Mouse (Mus musculus) embryonic facial prominence, embryonic 14.5 days (tissue): ENCODE measurements around the gene Tcerg1l. TPM values are rescaled to one million over a fixed set of nuclear protein-coding genes. Genes with fewer than 3 reads are reported as not detected.

Source experiments
- ATAC-seq: fragments of 200-750 bp; cut with Nextera tagmentation; 2 replicates; pipeline ENCODE4 v1.8.0; 2017; ENCODE audit warnings: low read depth, moderate number of reproducible peaks, moderate TSS enrichment
- DNase-seq: peaks from one replicate; pipeline ENCODE4 v3.0.0-alpha.2; 2015; ENCODE audit warnings: low spot score
- H3K27ac ChIP-seq: fragments of 300-500 bp; sonication (generic); replicated peaks from 2 replicates; pipeline ENCODE4 v1.5.1; 2014; ENCODE audit warnings: low read depth, mild to moderate bottlenecking, low read length, moderate library complexity
- H3K27me3 ChIP-seq: fragments of 300-500 bp; sonication (generic); replicated peaks from 2 replicates; pipeline ENCODE4 v1.6.1; 2014; ENCODE audit warnings: low read length; ENCODE audit not compliant: control insufficient read depth, insufficient read depth
- H3K36me3 ChIP-seq: fragments of 300-500 bp; sonication (generic); 2 replicates; pipeline ENCODE4 v1.6.1; 2014; ENCODE audit warnings: low read length, mixed read lengths; ENCODE audit not compliant: control insufficient read depth, insufficient read depth
- H3K4me1 ChIP-seq: fragments of 300-500 bp; sonication (generic); 2 replicates; pipeline ENCODE4 v1.6.1; 2014; ENCODE audit warnings: antibody characterized with exemption, low read length; ENCODE audit not compliant: control insufficient read depth, insufficient read depth
- H3K4me2 ChIP-seq: fragments of 300-500 bp; sonication (generic); 2 replicates; pipeline ENCODE4 v1.6.1; 2014; ENCODE audit warnings: low read depth, mild to moderate bottlenecking, low read length, moderate library complexity, mixed read lengths
- H3K4me3 ChIP-seq: fragments of 300-500 bp; sonication (generic); 2 replicates; pipeline ENCODE4 v1.5.1; 2014; ENCODE audit warnings: low read depth, mild to moderate bottlenecking, low read length
- H3K9ac ChIP-seq: fragments of 300-500 bp; sonication (generic); 2 replicates; pipeline ENCODE4 v1.6.1; 2014; ENCODE audit warnings: low read depth, mild to moderate bottlenecking, low read length, moderate library complexity, mixed read lengths
- H3K9me3 ChIP-seq: fragments of 300-500 bp; sonication (generic); 2 replicates; pipeline ENCODE4 v1.6.1; 2016; ENCODE audit warnings: low read length; ENCODE audit not compliant: control insufficient read depth
- WGBS: fragments of 180-500 bp; shearing (Covaris S2); extraction: QIAGEN DNeasy Blood & Tissue Kit; methylation state at CpG from one replicate; pipeline ENCODE4 v1.1.7; 2014; 5-methylcytosine and 5-hydroxymethylcytosine counted together
- polyA plus RNA-seq: library from polyadenylated mRNA; unstranded; fragments of >200 nt; fragmentation: Nextera tagmentation; extraction: Ambion mirVana; gene quantifications from 2 replicates; pipeline ENCODE4 v1.2.1, GENCODE M21; 2014

Gene Tcerg1l
- polyA plus RNA-seq, 1 experiment from 2014 or later: 3.3 TPM

GRCm38 (mm10) chr7:138375573-138375972 lies 22.0 kb downstream of the Tcerg1l start:
- H3K9ac ChIP-seq: no peak overlapping the region
- no peaks in the 10 kb centered on the region for H3K36me3 ChIP-seq
- ATAC-seq: no peak
- H3K27me3 ChIP-seq: no peaks in the 10 kb centered on the region
- H3K27ac ChIP-seq: no peak overlapping the region
- no peak overlapping the region for H3K4me3 ChIP-seq
- H3K9me3 ChIP-seq: no peaks in the 10 kb centered on the region
- WGBS: 51% methylated on average over 7 of the region's 7 CpGs
- H3K4me2 ChIP-seq: no peak overlapping the region
- no peak for DNase-seq
- H3K4me1 ChIP-seq: no peaks in the 10 kb centered on the region

GRCm38 (mm10) chr7:138374376-138374775 lies 23.2 kb downstream of the Tcerg1l start:
- 50% methylated on average over 7 of the region's 7 CpGs for WGBS
- H3K27ac ChIP-seq: no peak overlapping the region
- no peaks in the 10 kb centered on the region for H3K4me1 ChIP-seq
- ATAC-seq (no peak), DNase-seq (no peak)
- no peak overlapping the region for H3K4me3 ChIP-seq
- H3K9ac ChIP-seq: no peak overlapping the region
- H3K27me3 ChIP-seq: no peaks in the 10 kb centered on the region
- H3K4me2 ChIP-seq: no peak overlapping the region
- no peaks in the 10 kb centered on the region for H3K9me3 ChIP-seq
- no peaks in the 10 kb centered on the region for H3K36me3 ChIP-seq

- H3K27me3 ChIP-seq: no peaks in the 10 kb centered on the region
- no peaks in the 10 kb centered on the region for H3K4me1 ChIP-seq
- no peaks in the 10 kb centered on the region for H3K9me3 ChIP-seq
- no peaks in the 10 kb centered on the region for H3K36me3 ChIP-seq
- DNase-seq (no peak), ATAC-seq (no peak)
- H3K4me2 ChIP-seq: no peak overlapping the region
- H3K9ac ChIP-seq: no peak overlapping the region
- no peak overlapping the region for H3K27ac ChIP-seq
- no peak overlapping the region for H3K4me3 ChIP-seq
- WGBS: 75% methylated on average over 5 of the region's 5 CpGs
These were observed 24.0 kb downstream of the Tcerg1l start for GRCm38 (mm10) chr7:138373530-138373929.

GRCm38 (mm10) chr7:138367570-138367969 lies 30.0 kb downstream of the Tcerg1l start:
- Histone ChIP-seq H3K9ac (no peak overlapping the region), H3K4me2 (no peak overlapping the region), H3K4me3 (no peak overlapping the region), H3K27ac (no peak overlapping the region), H3K27me3 (no peaks in the 10 kb centered on the region), H3K36me3 (no peaks in the 10 kb centered on the region), H3K4me1 (no peaks in the 10 kb centered on the region), H3K9me3 (no peaks in the 10 kb centered on the region)
- WGBS: 64% methylated on average over 7 of the region's 7 CpGs
- no peak for ATAC-seq
- no peak for DNase-seq

GRCm38 (mm10) chr7:138365519-138365918 lies 32.0 kb downstream of the Tcerg1l start:
- ATAC-seq (no peak), DNase-seq (no peak)
- Histone ChIP-seq H3K9me3 (no peaks in the 10 kb centered on the region), H3K4me2 (no peak overlapping the region), H3K9ac (no peak overlapping the region), H3K4me3 (no peak overlapping the region), H3K36me3 (no peaks in the 10 kb centered on the region), H3K27me3 (no peaks in the 10 kb centered on the region), H3K4me1 (no peaks in the 10 kb centered on the region), H3K27ac (no peak overlapping the region)
- WGBS: 63% methylated on average over 8 of the region's 8 CpGs

GRCm38 (mm10) chr7:138357475-138357874 lies 40.1 kb downstream of the Tcerg1l start:
- no peak overlapping the region for H3K27ac ChIP-seq
- H3K4me3 ChIP-seq: no peak overlapping the region
- H3K9me3 ChIP-seq: no peaks in the 10 kb centered on the region
- H3K9ac ChIP-seq: no peak overlapping the region
- no peak for ATAC-seq
- peak; percentile 61 for DNase-seq
- H3K36me3 ChIP-seq: no peaks in the 10 kb centered on the region
- WGBS: 69% methylated on average over 8 of the region's 8 CpGs
- H3K4me2 ChIP-seq: no peak overlapping the region
- no peaks in the 10 kb centered on the region for H3K27me3 ChIP-seq
- peaks cover 3% of the 10 kb centered on the region; the same call in 1 of the 2 replicates for H3K4me1 ChIP-seq

GRCm38 (mm10) chr7:138356655-138357449 lies 40.7 kb downstream of the Tcerg1l start:
- Histone ChIP-seq H3K4me2 (no peak overlapping the region), H3K4me3 (no peak overlapping the region), H3K9ac (no peak overlapping the region), H3K27me3 (no peaks in the 10 kb centered on the region), H3K4me1 (peaks cover 3% of the 10 kb centered on the region; the same call in 1 of the 2 replicates), H3K27ac (no peak overlapping the region), H3K9me3 (no peaks in the 10 kb centered on the region), H3K36me3 (no peaks in the 10 kb centered on the region)
- ATAC-seq (no peak), DNase-seq (no peak)
- WGBS: 27% methylated on average over 2 of the region's 2 CpGs

GRCm38 (mm10) chr7:138345451-138345850 lies 52.1 kb downstream of the Tcerg1l start:
- H3K36me3 ChIP-seq: no peaks in the 10 kb centered on the region
- no peak overlapping the region for H3K4me2 ChIP-seq
- H3K4me3 ChIP-seq: no peak overlapping the region
- ATAC-seq: no peak
- DNase-seq: no peak
- H3K9me3 ChIP-seq: no peaks in the 10 kb centered on the region
- no peak overlapping the region for H3K27ac ChIP-seq
- H3K4me1 ChIP-seq: no peaks in the 10 kb centered on the region
- 70% methylated on average over 6 of the region's 6 CpGs for WGBS
- H3K27me3 ChIP-seq: no peaks in the 10 kb centered on the region
- H3K9ac ChIP-seq: no peak overlapping the region

- DNase-seq (no peak), ATAC-seq (no peak)
- H3K4me1 ChIP-seq: no peaks in the 10 kb centered on the region
- H3K4me3 ChIP-seq: no peak overlapping the region
- no peaks in the 10 kb centered on the region for H3K36me3 ChIP-seq
- H3K27me3 ChIP-seq: no peaks in the 10 kb centered on the region
- H3K9ac ChIP-seq: no peak overlapping the region
- H3K4me2 ChIP-seq: no peak overlapping the region
- WGBS: 64% methylated on average over 4 of the region's 4 CpGs
- no peaks in the 10 kb centered on the region for H3K9me3 ChIP-seq
- H3K27ac ChIP-seq: no peak overlapping the region
These were observed 59.1 kb downstream of the Tcerg1l start for GRCm38 (mm10) chr7:138338451-138338850.
